Mouse (Mus musculus) MEL-GATA-1-ER (cell line): ENCODE measurements around the gene Clec14a.
"Not testable (repeated sequence)": the region's sequence is repeated elsewhere in the genome, so short reads cannot be mapped to it uniquely, and the experiment has no call there.

Experiments
- DNase-seq: peaks from one replicate; pipeline ENCODE4 v3.0.0-alpha.2; 2012; ENCODE audit warnings: low read depth; ENCODE audit errors: extremely low read depth

Gene Clec14a

GRCm38 (mm10) chr12:58268563-58269501 lies at the start of gene Clec14a:
Gene Clec14a (minus strand): TSS chr12:58269290.
- no peak for DNase-seq

- no peak for DNase-seq
These were observed 38.7 kb upstream of the Clec14a start for GRCm38 (mm10) chr12:58307835-58308234.

- not testable (repeated sequence) for DNase-seq
These were observed 37.3 kb upstream of the Clec14a start for GRCm38 (mm10) chr12:58306402-58306801.

DNA sequence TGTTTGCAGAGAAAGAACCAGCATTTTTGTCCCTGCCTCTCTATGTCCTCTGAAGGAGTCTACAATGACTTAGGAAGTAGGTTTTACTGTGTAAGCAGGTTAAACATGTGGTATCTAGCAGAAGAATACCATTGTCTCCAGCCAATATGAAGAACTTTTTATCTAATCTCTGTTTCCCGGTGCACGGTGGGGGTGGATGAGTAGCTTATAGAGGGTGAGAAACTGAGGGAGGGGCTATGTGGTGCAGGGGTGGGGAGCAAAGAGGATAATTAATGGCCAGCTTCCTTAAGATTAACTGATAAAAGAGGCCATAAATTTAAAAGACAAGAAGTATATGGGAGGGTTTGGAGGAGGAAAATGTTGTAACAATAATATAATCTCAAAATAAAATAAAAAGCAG lies 36.5 kb upstream of the Clec14a start:
- no peak for DNase-seq

GRCm38 (mm10) chr12:58296980-58297379 lies 27.9 kb upstream of the Clec14a start:
- DNase-seq, result no peak

DNA sequence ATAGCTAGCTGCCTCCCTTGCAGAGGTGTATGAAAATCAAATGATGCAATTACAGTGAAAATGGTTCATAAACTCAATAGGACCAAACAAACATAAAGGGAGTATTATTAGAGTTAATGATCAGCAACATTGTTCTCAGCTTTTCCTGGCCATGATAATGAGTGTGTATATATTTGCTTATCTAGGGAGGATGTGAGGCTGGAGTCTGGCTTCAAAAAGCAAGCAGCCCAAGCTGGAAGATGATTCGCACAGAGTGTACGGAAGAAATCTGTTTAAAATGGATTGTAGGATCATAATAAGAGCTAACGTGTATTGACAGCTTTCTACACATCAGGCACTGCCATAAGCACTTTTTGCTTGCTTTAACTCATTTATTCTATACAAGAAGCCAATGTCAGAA lies 16.8 kb upstream of the Clec14a start:
- no peak for DNase-seq

GRCm38 (mm10) chr12:58270520-58270919 lies 1.4 kb upstream of the Clec14a start:
- no peak for DNase-seq

GRCm38 (mm10) chr12:58269505-58269904 lies 415 bp upstream of the Clec14a start:
- no peak for DNase-seq

- DNase-seq, result no peak
These were observed 916 bp downstream of the Clec14a start for GRCm38 (mm10) chr12:58268186-58268562.

DNA sequence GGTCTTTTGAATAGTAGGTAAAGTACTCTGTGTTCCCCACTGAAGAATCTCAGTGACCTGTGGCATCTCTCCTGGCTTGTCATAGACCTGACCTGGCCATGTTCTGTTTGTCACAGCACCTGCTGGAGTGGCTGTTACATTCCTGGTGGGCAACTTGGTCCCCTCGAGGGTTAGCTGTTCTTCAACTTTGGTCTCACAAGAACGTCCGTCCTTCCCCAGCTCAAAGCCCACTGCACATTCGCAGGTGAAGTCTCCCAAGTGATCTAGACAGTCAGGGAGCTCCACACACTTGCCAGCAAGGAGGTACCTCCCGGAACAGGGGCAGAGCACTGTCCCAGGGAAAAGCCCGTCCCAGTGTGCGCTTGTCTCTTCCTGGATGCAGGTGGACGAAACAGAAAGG lies 1.3 kb downstream of the Clec14a start:
- DNase-seq, result no peak

DNA sequence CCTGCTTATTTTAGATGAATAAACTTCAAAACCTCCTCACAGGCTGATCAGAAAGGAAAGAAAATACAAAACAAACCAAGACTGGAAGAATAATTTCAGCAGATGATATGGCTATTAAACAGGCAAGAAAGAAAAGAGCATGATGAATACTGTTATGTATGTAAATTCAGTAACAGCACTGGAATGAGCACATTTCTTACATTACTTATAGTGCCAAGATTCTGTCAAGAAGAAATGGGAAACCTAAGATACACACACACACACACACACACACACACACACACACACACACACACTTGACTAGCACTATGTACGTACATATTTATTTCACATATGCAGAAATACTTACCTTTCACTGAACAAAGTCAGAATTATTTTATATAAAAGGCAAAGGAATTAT lies 17.2 kb downstream of the Clec14a start:
- DNase-seq, result no peak

DNA sequence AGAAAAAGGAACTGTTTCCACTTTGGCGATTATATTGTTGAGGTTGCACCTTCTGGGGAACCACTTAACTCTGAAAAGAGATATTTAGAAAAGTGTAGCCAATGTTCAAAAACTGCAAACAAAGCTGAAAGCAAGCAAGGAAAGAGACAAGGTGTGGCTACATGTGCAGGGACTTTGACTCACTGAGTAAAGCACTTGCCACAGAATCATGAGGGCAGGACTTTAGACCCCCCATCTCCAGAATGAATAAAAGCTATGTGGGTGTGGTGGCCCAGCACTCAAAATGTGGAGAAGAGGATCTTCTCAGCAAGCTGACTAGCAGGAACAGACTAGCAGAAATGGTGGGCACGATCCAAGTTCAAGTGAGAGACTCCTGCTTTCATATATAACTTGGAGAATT lies 36.6 kb downstream of the Clec14a start:
- no peak for DNase-seq

DNA sequence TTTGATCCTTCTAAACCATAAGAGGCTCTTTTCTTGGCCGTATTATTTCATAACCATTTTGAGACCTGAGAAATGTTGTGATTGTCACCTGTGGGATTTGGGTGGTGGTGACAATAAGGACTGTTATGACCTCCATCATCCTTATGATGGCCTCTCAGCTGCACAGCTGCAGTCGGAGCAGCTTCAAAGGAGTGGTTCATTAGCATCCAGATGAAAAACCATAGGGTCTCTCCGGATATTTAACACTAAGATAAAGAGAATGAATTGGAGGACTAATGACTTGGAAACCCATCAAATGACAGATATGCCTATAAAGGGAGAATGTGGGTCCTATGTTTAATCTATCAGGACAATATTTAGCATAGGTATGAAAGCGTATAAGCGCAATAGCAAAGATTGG lies 43.4 kb downstream of the Clec14a start:
- DNase-seq, result no peak

DNA sequence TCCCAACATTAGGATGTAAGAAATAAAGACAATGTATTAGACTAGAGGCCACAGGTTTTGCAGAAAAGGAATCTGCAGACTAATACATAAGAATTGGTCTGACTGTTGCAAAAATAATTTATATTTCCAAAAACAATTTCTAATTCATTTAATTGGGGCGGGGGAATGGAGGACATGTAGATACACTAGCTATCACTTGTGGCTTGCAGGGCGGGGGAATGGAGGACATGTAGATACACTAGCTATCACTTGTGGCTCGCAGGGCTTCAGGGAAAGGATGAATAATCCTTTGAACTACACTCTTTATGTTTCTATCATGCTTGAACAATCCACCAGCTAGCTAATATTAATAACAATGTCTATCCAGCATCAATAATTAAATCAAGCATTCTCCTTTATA lies 50.0 kb downstream of the Clec14a start:
- peak; percentile 28 for DNase-seq

DNA sequence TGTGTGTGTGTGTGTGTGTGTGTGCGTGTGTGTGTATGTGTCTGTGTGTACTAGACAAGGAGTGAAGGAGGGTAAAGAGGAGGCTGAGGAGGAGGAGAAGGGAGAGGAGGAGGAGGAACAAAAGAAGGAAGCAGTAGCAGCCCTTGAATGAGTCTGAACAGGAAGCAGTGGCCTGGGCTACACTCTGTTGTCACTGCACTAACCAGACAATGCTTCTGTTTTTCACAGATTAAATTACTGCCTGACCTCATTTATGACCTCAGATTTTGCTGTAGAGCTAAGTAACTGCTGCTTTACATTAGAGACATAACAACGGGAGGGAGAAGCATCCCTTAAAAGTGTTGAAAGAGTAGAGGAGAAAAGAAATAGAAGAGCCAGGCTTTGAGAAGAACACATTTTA lies 52.9 kb downstream of the Clec14a start:
- DNase-seq, result peak; percentile 6
